Mouse (Mus musculus): ENCODE measurements around the gene Sesn3. TPM values are rescaled to one million over a fixed set of nuclear protein-coding genes. Genes with fewer than 3 reads are reported as not detected.
A peak's percentile ranks its signal among the peaks of the same experiment; 100 is the strongest.

The Sesn3 gene
- polyA plus RNA-seq, 1 experiment from 2014 or later: 15.5 TPM

DNA sequence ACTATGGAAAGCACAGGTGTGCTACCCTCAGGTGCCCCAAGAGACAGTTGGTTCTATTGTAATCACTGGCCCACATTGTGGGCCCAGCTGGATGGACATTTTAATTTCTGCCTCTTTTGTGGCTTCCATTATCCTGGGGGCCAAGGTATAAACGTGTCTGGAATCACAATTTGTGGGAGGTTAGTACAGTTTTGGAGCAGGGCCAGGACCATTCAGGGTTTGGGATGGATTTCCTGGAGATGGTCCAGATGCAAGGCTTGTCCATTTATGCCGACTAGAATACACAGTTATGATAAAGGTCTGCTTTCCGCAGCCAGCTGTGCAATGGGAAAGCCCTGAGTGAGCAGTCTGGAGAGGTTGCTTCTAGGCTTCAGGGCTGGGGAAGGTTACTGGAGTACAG is 13.7 kb upstream of the Sesn3 start:
- no peak overlapping the region for H3K4me3 ChIP-seq
- H3K27me3 ChIP-seq: no peaks in the 10 kb centered on the region
- ATAC-seq: peak; percentile 27; the same call in 1 of the 2 replicates
- no peaks in the 10 kb centered on the region for H3K36me3 ChIP-seq (ENCODE audit: poor library complexity, severe bottlenecking)
- WGBS: 48% methylated on average over 3 of the region's 3 CpGs
- H3K27ac ChIP-seq: no peak overlapping the region; the same call in 1 of the 2 replicates
- no peak overlapping the region for H3K4me2 ChIP-seq
- no peak overlapping the region for H3K9ac ChIP-seq
- no peaks in the 10 kb centered on the region for H3K9me3 ChIP-seq (replicated peaks)
- peaks cover 6% of the 10 kb centered on the region for H3K4me1 ChIP-seq

DNA sequence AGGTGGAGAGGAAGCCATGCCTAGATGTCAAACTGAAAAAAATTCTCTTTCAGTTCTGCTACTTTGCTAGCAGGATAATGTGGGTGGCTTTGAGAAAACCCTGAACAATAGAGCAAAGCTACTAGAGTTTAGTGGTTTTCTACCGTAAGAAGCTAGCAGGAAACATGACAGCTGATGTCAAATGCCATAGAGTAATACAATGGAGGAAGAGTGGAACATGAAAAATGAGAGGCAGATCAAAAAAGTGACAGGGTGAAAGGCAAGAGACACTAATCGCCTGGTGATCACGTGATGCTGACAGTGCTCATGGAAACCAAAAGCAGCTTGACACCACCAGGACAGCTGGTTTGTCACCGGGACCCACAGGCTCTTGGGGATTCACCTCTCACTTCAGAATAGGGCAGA is 12.3 kb upstream of the Sesn3 start:
- Histone ChIP-seq H3K4me1 (peaks cover 6% of the 10 kb centered on the region), H3K27me3 (no peaks in the 10 kb centered on the region), H3K9me3 (replicated peaks) (no peaks in the 10 kb centered on the region), H3K36me3 (ENCODE audit: poor library complexity, severe bottlenecking) (no peaks in the 10 kb centered on the region), H3K27ac (no peak overlapping the region), H3K4me2 (no peak overlapping the region), H3K4me3 (no peak overlapping the region), H3K9ac (no peak overlapping the region)
- ATAC-seq: no peak
- 78% methylated on average over 4 of the region's 4 CpGs for WGBS

DNA sequence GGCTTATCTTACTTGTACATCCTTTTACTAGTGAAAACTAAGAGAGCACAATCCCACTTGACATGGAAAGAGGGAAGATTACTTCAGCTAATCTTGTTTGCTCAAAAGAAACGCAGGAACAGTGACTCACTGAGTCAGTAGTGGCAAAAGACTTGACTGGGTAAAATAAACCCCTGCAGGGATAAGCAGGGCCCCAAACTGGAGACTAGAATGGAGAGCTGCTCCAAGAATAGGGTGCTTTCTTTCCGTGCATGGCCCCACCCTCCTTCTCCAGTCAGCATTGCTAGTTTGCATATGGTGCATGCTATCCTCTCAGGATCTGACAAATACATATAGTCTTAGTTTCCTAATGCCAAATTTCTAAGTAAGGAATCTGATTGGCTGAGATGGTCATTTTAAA is 8.4 kb upstream of the Sesn3 start:
- Histone ChIP-seq H3K4me1 (no peaks in the 10 kb centered on the region), H3K27ac (no peak overlapping the region), H3K9ac (no peak overlapping the region), H3K4me2 (no peak overlapping the region), H3K36me3 (ENCODE audit: poor library complexity, severe bottlenecking) (no peaks in the 10 kb centered on the region), H3K9me3 (replicated peaks) (no peaks in the 10 kb centered on the region), H3K27me3 (no peaks in the 10 kb centered on the region), H3K4me3 (no peak overlapping the region)
- 10% methylated on average over 2 of the region's 2 CpGs for WGBS
- ATAC-seq: no peak

DNA sequence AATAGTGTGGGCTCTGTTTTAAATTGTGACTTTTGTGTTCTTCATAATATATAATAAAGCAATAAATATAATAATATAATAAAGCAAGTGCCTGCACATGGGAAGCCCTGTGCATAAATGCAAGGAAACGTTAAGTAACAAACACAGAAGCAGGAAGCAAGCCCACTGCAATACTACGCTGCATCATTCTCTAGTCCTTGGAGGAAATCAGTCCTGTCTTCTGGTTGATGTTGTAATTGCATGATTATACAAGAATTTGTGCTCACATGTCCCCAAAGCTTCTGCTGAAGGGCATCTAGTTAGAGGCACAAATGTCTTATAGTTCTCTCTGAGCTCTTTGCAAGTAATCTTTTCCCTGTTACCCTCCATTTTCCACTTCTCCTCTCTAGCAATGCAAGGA is 6.3 kb upstream of the Sesn3 start:
- WGBS: 88% methylated on average over 2 of the region's 2 CpGs
- H3K27me3 ChIP-seq: no peaks in the 10 kb centered on the region
- no peak overlapping the region for H3K4me3 ChIP-seq
- H3K4me1 ChIP-seq: no peaks in the 10 kb centered on the region
- ATAC-seq: no peak
- no peak overlapping the region for H3K4me2 ChIP-seq
- H3K9me3 ChIP-seq (replicated peaks): no peaks in the 10 kb centered on the region
- no peak overlapping the region for H3K27ac ChIP-seq
- H3K36me3 ChIP-seq (ENCODE audit: poor library complexity, severe bottlenecking): no peaks in the 10 kb centered on the region
- H3K9ac ChIP-seq: no peak overlapping the region

DNA sequence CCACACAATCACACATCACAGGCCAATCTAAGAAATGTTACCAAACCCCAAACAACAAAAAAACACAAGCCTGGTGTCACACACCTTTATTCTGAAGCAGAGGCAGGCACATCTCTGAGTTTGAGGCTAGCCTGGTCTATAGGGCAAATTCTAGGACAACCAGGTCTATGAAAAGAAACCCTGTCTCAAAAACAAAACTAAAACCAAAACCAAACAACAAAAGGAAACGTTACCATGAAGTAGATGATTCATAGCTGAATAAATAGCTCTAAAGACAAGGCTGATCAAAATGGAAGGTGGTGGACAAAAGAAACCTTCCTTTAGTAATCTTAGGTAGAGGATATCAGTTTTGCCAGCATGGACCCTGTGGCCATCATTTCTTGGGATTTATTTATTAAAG is 1.9 kb upstream of the Sesn3 start:
- H3K9ac ChIP-seq: no peak overlapping the region
- WGBS: 84% methylated on average over 1 of the region's 1 CpGs
- H3K9me3 ChIP-seq (replicated peaks): no peaks in the 10 kb centered on the region
- H3K27ac ChIP-seq: no peak overlapping the region
- no peak overlapping the region for H3K4me2 ChIP-seq
- peaks cover 10% of the 10 kb centered on the region; the same call in 1 of the 2 replicates for H3K4me1 ChIP-seq
- no peak overlapping the region for H3K4me3 ChIP-seq
- no peak for ATAC-seq
- no peaks in the 10 kb centered on the region for H3K27me3 ChIP-seq
- no peaks in the 10 kb centered on the region for H3K36me3 ChIP-seq (ENCODE audit: poor library complexity, severe bottlenecking)

DNA sequence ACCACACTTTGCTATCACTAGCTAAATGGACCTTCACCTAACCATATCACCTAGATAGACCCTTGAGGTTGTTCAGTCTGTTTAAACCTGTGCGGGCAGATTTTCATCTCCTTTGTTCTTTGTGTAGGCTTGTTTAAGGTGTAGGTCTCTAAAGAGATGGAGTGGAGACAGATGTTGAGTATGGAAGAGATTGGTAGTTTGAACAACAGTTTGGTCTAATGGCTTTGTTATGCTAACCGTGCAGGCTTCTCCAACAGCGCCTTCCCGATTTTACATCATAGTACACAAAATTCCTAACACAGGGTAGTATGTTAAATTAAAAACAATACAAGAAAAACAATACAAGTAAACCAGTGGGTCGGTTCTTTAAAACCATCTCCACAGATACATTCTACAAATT is 281 bp upstream of the Sesn3 start:
- peak overlapping the region; percentile 60 for H3K9ac ChIP-seq
- no peaks in the 10 kb centered on the region for H3K9me3 ChIP-seq (replicated peaks)
- H3K36me3 ChIP-seq (ENCODE audit: poor library complexity, severe bottlenecking): no peaks in the 10 kb centered on the region
- peak overlapping the region; percentile 90 for H3K4me3 ChIP-seq
- H3K27me3 ChIP-seq: no peaks in the 10 kb centered on the region
- 31% methylated on average over 5 of the region's 5 CpGs for WGBS
- H3K4me1 ChIP-seq: peaks cover 13% of the 10 kb centered on the region; the same call in 1 of the 2 replicates
- no peak for ATAC-seq
- H3K27ac ChIP-seq: peak overlapping the region; percentile 85; the same call in 1 of the 2 replicates
- peak overlapping the region; percentile 76 for H3K4me2 ChIP-seq

DNA sequence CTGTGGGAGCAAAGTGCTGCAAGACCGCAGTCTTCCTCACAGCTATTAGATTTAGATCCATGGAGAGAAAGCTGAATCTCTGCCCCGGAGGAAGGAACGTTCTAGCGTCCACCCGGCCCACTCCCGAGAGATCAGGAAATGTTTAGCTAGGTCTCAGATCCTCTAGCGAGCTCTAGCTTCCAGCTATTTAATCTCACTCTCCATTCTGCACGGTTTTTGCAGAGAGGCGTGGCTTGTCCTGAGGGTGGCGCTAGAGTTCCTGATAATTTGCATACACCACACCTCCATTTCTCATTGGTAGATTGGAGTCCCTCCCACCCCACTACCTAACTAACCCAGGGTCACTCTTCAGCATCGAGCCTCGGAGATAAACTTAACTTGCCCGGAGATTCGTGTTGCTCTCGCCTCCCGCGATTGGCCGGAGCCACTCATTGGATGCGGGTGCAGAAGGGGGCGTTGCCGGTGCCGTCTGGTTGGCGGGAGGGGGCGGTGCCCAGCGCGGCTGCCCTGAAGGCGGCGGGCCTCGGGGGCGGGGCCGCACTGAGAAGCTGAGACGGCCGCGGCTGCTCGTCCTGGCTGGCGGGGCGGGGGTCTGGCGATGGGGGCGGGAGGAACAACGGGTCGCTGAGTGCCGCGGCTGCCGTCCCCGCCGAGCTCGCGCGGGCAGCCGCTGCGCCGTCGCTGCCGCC is 1.1 kb downstream of the Sesn3 start:
- Histone ChIP-seq H3K27me3 (no peaks in the 10 kb centered on the region), H3K9ac (peak overlapping the region; percentile 95), H3K4me3 (peak overlapping the region; percentile 90), H3K9me3 (replicated peaks) (no peaks in the 10 kb centered on the region), H3K4me2 (peak overlapping the region; percentile 76), H3K36me3 (ENCODE audit: poor library complexity, severe bottlenecking) (no peaks in the 10 kb centered on the region), H3K4me1 (peaks cover 16% of the 10 kb centered on the region; the same call in 1 of the 2 replicates), H3K27ac (peak overlapping the region; percentile 94)
- ATAC-seq: peak; percentile 98
- WGBS: under 1% methylated on average over 53 of the region's 54 CpGs

DNA sequence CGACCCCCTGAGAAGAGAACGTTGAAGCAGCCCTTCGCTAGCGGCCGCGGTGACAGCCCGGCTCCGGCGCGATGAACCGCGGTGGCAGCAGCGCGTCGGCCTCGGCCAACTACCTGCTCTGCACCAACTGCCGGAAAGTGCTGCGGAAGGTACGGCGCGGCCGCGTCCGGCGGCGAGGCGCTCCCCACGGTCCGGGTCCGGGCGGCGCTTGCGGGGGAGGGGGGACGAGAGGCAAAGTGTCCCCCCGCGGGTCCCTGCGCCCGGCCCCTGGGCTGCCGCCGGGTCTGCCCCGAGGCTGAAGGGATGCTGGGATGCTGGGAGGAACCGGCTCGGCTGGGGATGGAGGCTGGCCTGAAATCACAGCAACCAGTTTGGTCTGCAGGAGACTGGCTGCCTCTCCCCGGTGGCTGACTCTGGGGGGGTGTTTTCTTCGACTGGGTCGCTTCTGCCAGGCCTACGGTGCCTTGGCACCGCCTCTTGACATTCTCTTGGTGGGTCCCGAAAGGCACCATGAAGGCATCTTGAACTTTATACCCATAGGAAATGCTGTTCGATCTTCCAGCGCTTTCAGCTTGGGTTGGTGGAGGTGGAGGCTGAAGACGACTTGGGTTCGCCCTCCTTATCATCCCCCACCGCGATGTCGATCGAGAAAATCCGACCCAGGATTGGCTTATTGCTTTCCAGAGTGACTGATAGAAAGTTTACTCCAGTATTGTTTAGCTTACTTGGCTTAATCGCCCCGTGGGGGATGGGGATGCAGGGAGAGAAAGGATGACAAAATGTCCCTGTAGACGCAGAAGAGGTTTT is 1.8 kb downstream of the Sesn3 start:
- peak overlapping the region; percentile 76 for H3K4me2 ChIP-seq
- ATAC-seq: peak; percentile 65
- peak overlapping the region; percentile 94 for H3K27ac ChIP-seq
- no peaks in the 10 kb centered on the region for H3K9me3 ChIP-seq (replicated peaks)
- no peaks in the 10 kb centered on the region for H3K36me3 ChIP-seq (ENCODE audit: poor library complexity, severe bottlenecking)
- no peaks in the 10 kb centered on the region for H3K27me3 ChIP-seq
- peaks cover 17% of the 10 kb centered on the region; the same call in 1 of the 2 replicates for H3K4me1 ChIP-seq
- under 1% methylated on average over 59 of the region's 61 CpGs for WGBS
- peak overlapping the region; percentile 95 for H3K9ac ChIP-seq
- peak overlapping the region; percentile 90 for H3K4me3 ChIP-seq

DNA sequence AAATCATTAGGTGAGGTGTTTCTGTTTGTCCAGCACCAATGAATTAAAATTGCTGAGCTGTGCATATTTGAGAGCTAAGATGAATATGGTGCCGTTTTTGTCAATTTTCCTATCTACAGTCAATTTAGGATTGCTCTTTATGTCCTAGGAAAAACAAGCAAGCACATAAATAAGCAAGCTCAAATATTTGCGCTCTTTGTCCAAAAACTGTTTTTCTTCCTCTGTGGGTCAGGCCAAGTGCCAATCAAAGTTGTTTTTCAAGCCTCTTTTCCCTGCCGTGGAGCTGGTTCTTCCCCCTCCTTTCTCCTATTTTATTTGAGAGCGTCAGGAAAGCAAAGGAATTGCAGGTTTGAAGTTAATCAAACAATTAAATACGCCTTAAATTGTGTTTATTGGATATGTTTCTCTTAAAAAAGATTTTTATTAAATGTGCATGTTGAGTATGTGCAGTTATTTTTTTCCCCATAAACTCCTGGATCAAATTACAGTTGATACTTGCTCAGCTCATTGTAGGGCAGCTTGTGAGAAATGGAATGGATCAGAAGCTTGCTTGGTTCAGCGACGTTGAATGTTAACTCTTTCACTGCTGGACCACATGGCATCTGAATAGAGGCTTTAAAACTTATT is 2.6 kb downstream of the Sesn3 start:
- Histone ChIP-seq H3K36me3 (ENCODE audit: poor library complexity, severe bottlenecking) (no peaks in the 10 kb centered on the region), H3K27me3 (no peaks in the 10 kb centered on the region), H3K27ac (peak overlapping the region; percentile 94; the same call in 1 of the 2 replicates), H3K4me1 (peaks cover 17% of the 10 kb centered on the region; the same call in 1 of the 2 replicates), H3K9me3 (replicated peaks) (no peaks in the 10 kb centered on the region), H3K4me3 (peak overlapping the region; percentile 90), H3K9ac (peak overlapping the region; percentile 95), H3K4me2 (peak overlapping the region; percentile 76)
- WGBS: 0% methylated on average over 7 of the region's 7 CpGs
- no peak for ATAC-seq

DNA sequence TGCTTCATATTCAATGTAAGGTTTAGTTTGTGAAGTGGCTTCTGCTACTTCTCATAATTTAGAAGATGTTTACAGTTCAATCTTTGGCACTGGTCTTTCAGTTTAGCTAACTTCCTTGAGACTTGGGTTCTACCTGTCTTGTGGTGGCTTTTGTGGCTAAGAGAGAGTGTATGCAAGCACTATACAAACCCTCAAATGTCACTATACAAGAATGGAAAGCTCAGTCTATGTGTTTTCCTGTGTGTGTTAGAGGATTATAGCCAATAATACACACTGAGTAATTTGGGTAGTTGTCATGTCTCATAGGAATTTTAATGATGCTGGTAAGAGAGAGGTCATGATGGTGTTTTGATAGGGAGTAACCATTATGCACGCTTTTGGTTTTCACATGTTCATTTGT is 5.8 kb downstream of the Sesn3 start:
- H3K27ac ChIP-seq: no peak overlapping the region
- H3K9me3 ChIP-seq (replicated peaks): no peaks in the 10 kb centered on the region
- H3K27me3 ChIP-seq: no peaks in the 10 kb centered on the region
- 69% methylated on average over 1 of the region's 1 CpGs for WGBS
- ATAC-seq: no peak
- H3K36me3 ChIP-seq (ENCODE audit: poor library complexity, severe bottlenecking): no peaks in the 10 kb centered on the region
- no peak overlapping the region for H3K4me3 ChIP-seq
- H3K9ac ChIP-seq: no peak overlapping the region
- no peak overlapping the region for H3K4me2 ChIP-seq
- H3K4me1 ChIP-seq: 0 out of 2 replicates have a peak, but pooled peaks cover 10% of the 10 kb centered on the region

DNA sequence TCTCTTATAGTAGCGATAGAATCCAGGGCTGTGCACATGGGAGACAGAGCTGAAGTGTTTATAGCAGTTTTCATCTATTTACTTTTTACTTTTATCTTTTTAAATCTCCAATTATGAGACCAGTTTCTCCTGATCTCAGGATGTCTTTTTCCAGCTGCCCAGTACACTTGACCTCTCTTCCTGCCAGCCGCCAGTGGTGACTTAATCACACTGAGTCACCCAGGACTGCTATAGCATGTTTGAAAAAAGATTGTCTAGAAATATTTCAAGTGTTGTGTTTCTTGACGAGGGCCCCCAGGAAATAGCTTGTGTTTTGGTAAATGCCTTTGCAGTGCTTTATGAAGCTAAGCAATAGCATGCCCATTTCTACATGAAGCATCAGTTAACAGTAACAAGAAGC is 10.2 kb downstream of the Sesn3 start:
- H3K27ac ChIP-seq: no peak overlapping the region
- 69% methylated on average over 3 of the region's 3 CpGs for WGBS
- peaks cover 12% of the 10 kb centered on the region; the same call in 1 of the 2 replicates for H3K4me1 ChIP-seq
- no peak overlapping the region for H3K4me3 ChIP-seq
- H3K4me2 ChIP-seq: no peak overlapping the region
- ATAC-seq: no peak
- no peak overlapping the region for H3K9ac ChIP-seq
- H3K9me3 ChIP-seq (replicated peaks): no peaks in the 10 kb centered on the region
- H3K27me3 ChIP-seq: no peaks in the 10 kb centered on the region
- H3K36me3 ChIP-seq (ENCODE audit: poor library complexity, severe bottlenecking): no peaks in the 10 kb centered on the region

DNA sequence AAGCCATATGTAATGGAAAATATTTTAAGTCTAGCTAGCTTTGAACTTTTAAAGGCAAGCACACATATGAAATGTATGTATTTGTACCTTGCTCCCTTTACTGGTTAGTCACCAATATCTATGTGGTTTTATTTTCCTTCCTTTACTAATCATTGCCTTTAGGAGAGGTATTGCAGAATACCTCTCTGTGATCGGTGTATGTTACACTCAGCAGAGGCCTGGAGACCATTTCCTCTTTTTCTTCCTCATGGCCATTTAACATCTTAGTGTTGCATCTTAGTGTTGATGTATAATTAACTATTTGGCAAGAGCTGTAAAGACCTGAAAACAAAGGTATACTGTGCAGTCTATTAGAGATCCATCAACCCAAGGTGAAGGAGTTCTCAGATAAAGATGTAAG is 12.4 kb downstream of the Sesn3 start:
- Histone ChIP-seq H3K4me2 (no peak overlapping the region), H3K4me3 (no peak overlapping the region), H3K27ac (no peak overlapping the region), H3K9me3 (replicated peaks) (no peaks in the 10 kb centered on the region), H3K4me1 (peaks cover 8% of the 10 kb centered on the region; the same call in 1 of the 2 replicates), H3K36me3 (ENCODE audit: poor library complexity, severe bottlenecking) (no peaks in the 10 kb centered on the region), H3K27me3 (no peaks in the 10 kb centered on the region), H3K9ac (no peak overlapping the region)
- ATAC-seq: no peak
- 98% methylated on average over 1 of the region's 1 CpGs for WGBS

Measured in forebrain, embryonic 13.5 days (tissue).